Mouse (Mus musculus): ENCODE measurements around the gene Lrig1. TPM values are rescaled to one million over a fixed set of nuclear protein-coding genes. Genes with fewer than 3 reads are reported as not detected.

Lrig1 gene
- polyA plus RNA-seq (2012; rRNA removed), result 2.4 and 2.5 TPM in 2 replicates

DNA sequence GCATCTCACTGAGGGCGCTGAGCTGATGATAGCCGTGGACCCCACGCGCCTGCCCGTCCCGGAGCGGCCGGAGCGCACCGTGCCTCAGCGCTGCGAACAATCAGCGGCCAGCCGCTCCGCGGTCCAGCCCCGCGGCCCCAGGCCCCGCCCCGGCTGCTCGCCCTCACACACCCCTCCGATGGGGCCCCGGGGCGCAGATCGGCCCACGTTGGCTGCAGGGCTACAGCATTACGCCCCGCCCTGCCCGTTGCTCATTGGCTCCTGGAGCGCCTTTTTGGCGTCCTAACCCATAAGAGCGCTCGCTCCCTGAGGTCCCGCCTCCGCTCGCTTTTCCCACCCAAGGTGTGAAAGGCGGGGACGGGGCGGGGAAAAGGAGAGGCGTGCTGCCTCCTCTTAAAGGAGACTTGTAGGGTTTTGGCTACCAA lies at the start of gene Lrig1:
TSS of gene Lrig1 (minus strand) at position 92 of the 425 bp plus-strand sequence.

Other genes with a start within 250 kb of the Lrig1 start
- gene Slc25a26, start 199.8 kb downstream of the Lrig1 start, polyA plus RNA-seq (2012; rRNA removed), result 2.1 and 2.8 TPM in 2 replicates

All from liver, embryonic 14 days (tissue).